Mouse (Mus musculus): ENCODE measurements around the gene Sult1e1. TPM values are rescaled to one million over a fixed set of nuclear protein-coding genes. Genes with fewer than 3 reads are reported as not detected.

The Sult1e1 gene
- not detected for total RNA-seq (2021)
- long read RNA-seq, partial matches to known transcripts, result 0 of 1 reads
- long read RNA-seq, other reads (novel, unspliced or antisense), result 1 of 1 reads

- DNase-seq (ENCODE audit: low spot score in 2 of 2), result no peak
Measured at GRCm38 (mm10) chr5:87591494-87591893, at the start of gene Sult1e1. Sult1e1 (minus strand) TSS chr5:87591594.

GRCm38 (mm10) chr5:87622681-87623080 lies 31.3 kb upstream of the Sult1e1 start:
- no peak for DNase-seq (ENCODE audit: low spot score in 2 of 2)

GRCm38 (mm10) chr5:87615128-87615390 lies 23.7 kb upstream of the Sult1e1 start:
- no peak for DNase-seq (ENCODE audit: low spot score in 2 of 2)

GRCm38 (mm10) chr5:87614364-87615127 lies 23.2 kb upstream of the Sult1e1 start:
- DNase-seq (ENCODE audit: low spot score in 2 of 2), result no peak

GRCm38 (mm10) chr5:87601018-87601417 lies 9.6 kb upstream of the Sult1e1 start:
- no peak for DNase-seq (ENCODE audit: low spot score in 2 of 2)

- DNase-seq (ENCODE audit: low spot score in 2 of 2), result no peak
Measured at GRCm38 (mm10) chr5:87597891-87598290, 6.5 kb upstream of the Sult1e1 start.

- no peak for DNase-seq (ENCODE audit: low spot score in 2 of 2)
Measured at GRCm38 (mm10) chr5:87589916-87590315, 1.5 kb downstream of the Sult1e1 start.

GRCm38 (mm10) chr5:87580389-87580788 lies 11.0 kb downstream of the Sult1e1 start:
- no peak for DNase-seq (ENCODE audit: low spot score in 2 of 2)

- no peak for DNase-seq (ENCODE audit: low spot score in 2 of 2)
Measured at GRCm38 (mm10) chr5:87574174-87574573, 17.2 kb downstream of the Sult1e1 start.

GRCm38 (mm10) chr5:87573490-87573889 lies 17.9 kb downstream of the Sult1e1 start:
- no peak for DNase-seq (ENCODE audit: low spot score in 2 of 2)

GRCm38 (mm10) chr5:87572781-87573180 lies 18.6 kb downstream of the Sult1e1 start:
- no peak for DNase-seq (ENCODE audit: low spot score in 2 of 2)

GRCm38 (mm10) chr5:87568845-87569244 lies 22.5 kb downstream of the Sult1e1 start, which contains the start of gene Sult1d1:
Sult1d1 (minus strand) TSS chr5:87569027.
- DNase-seq (ENCODE audit: low spot score in 2 of 2), result no peak

GRCm38 (mm10) chr5:87567306-87567705 lies 24.1 kb downstream of the Sult1e1 start:
- no peak for DNase-seq (ENCODE audit: low spot score in 2 of 2)

- no peak for DNase-seq (ENCODE audit: low spot score in 2 of 2)
Measured at GRCm38 (mm10) chr5:87562966-87563365, 28.4 kb downstream of the Sult1e1 start.

- no peak for DNase-seq (ENCODE audit: low spot score in 2 of 2)
Measured at GRCm38 (mm10) chr5:87562526-87562925, 28.9 kb downstream of the Sult1e1 start.

GRCm38 (mm10) chr5:87560145-87560544 lies 31.2 kb downstream of the Sult1e1 start:
- no peak for DNase-seq (ENCODE audit: low spot score in 2 of 2)

GRCm38 (mm10) chr5:87550935-87551334 lies 40.5 kb downstream of the Sult1e1 start:
- DNase-seq (ENCODE audit: low spot score in 2 of 2), result no peak

GRCm38 (mm10) chr5:87538111-87538510 lies 53.3 kb downstream of the Sult1e1 start, which contains the start of gene Sult1b1:
Sult1b1 (minus strand) TSS chr5:87538195.
- DNase-seq (ENCODE audit: low spot score in 2 of 2), result no peak

GRCm38 (mm10) chr5:87535994-87536644 lies 55.3 kb downstream of the Sult1e1 start:
- DNase-seq (ENCODE audit: low spot score in 2 of 2), result no peak

- DNase-seq (ENCODE audit: low spot score in 2 of 2), result no peak
Measured at GRCm38 (mm10) chr5:87532288-87532687, 59.1 kb downstream of the Sult1e1 start.
